Mouse (Mus musculus) gastrocnemius, adult 2 months (tissue): ENCODE measurements around the gene Rnaset2b. TPM values are rescaled to one million over a fixed set of nuclear protein-coding genes. Genes with fewer than 3 reads are reported as not detected.
A peak's percentile ranks its signal among the peaks of the same experiment; 100 is the strongest.
"Not testable (repeated sequence)": the region's sequence is repeated elsewhere in the genome, so short reads cannot be mapped to it uniquely, and the experiment has no call there.

Source experiments
- DNase-seq: peaks from one replicate; pipeline ENCODE4 v3.0.0; 2022
- H3K27ac ChIP-seq: fragments of 200-600 bp; 2 replicates; pipeline ENCODE4 v1.8.1; 2022; ENCODE audit warnings: mild to moderate bottlenecking
- H3K4me3 ChIP-seq: fragments of 200-600 bp; 2 replicates; pipeline ENCODE4 v1.8.1; 2022; ENCODE audit warnings: mild to moderate bottlenecking, moderate library complexity
- intact Hi-C: fragments of 180-260 bp; cut with DNase I; formaldehyde crosslinking; loops from one replicate; pipeline ENCODE4 v1.15.1; 2025
- long read RNA-seq, 2 experiments: library from polyadenylated mRNA; stranded (forward); transcript quantifications; one replicate each; pipeline ENCODE4 v2.0.0; 2021
- total RNA-seq, 2 experiments: library from RNA; stranded (reverse); gene quantifications; 2 replicates each; pipeline ENCODE4 v1.2.3; 2021

Rnaset2b gene
- total RNA-seq: 100 to 1,000 TPM; 100 to 123 TPM
- long read RNA-seq, experiment 1, transcript Rnaset2b-201 (9 exons, 1,783 nt): major isoform, 18 of 19 reads
- long read RNA-seq, experiment 1, partial matches to known transcripts: 1 of 19 reads
- long read RNA-seq, experiment 1, other reads (novel, unspliced or antisense): 0 of 19 reads
- long read RNA-seq, experiment 2, transcript Rnaset2b-201 (9 exons, 1,783 nt): major isoform, 23 of 27 reads
- long read RNA-seq, experiment 2, partial matches to known transcripts: 0 of 27 reads
- long read RNA-seq, experiment 2, other reads (novel, unspliced or antisense): 0 of 27 reads

DNA sequence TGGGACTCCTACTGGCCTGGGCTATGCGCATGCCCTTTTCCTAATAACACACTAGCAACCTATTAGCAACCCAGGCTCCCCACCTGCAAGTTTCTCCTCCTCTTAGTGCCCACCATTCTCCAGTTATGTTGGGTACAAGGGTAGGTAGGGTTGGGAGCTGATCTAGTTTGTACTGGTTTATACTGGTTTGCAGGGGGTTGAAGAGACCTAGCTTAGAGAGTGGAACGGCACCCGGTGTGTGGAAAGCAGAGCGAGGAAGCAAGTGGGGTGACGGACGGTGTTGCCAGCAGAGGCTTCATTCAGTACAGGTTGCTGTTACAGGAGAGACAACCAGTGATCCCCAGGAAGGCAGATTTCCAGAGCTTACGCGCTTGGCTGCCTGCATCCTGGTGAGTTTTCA is at the start of gene Rnaset2b:
TSS of gene Rnaset2b (plus strand) at position 301 of the 400 bp plus-strand sequence.
- H3K4me3 ChIP-seq, DNase-seq, intact Hi-C loops, H3K27ac ChIP-seq: not testable (repeated sequence)

DNA sequence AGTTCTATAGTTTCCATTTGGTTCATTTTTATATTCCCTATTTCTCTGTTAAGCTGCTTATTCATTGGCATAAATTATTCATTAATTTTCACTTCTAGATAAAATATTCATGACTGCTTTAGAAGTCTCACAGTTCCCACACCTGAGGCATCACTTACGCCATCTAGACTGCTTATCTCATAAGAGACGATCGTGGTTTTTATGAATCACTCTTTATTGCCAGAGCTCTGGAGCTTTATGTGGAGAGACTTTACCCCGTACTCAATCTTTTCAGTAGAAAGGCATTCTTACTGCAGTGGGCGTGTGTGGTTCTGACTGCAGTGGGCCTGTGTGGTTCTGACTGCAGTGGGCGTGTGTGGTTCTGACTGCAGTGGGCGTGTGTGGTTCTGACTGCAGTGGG is 38.8 kb upstream of the Rnaset2b start:
- DNase-seq, H3K27ac ChIP-seq, intact Hi-C loops: not testable (repeated sequence)

DNA sequence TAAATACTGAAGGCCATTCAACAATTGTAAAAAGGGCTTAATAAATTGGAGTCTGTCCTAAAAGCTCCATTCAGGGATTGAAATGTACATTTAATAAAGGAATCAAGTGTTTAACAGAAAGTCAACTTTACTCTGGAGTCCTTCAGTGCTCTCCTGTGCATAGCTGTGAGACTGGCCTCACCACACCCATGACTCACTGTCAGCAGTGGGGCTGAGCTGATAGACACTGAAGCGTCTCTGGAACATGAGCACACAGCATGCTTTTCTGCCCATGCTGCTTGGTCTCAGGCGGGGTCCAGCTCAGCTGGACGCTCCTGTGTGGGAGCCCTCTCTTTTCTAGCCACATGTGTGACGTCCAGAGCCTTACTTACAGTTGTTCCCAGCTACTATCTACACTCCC is 27.9 kb upstream of the Rnaset2b start:
- DNase-seq, intact Hi-C loops, H3K27ac ChIP-seq, H3K4me3 ChIP-seq: not testable (repeated sequence)

More for the DNA sequence above, 38.8 kb upstream of the Rnaset2b start:
- not testable (repeated sequence) for H3K4me3 ChIP-seq

DNA sequence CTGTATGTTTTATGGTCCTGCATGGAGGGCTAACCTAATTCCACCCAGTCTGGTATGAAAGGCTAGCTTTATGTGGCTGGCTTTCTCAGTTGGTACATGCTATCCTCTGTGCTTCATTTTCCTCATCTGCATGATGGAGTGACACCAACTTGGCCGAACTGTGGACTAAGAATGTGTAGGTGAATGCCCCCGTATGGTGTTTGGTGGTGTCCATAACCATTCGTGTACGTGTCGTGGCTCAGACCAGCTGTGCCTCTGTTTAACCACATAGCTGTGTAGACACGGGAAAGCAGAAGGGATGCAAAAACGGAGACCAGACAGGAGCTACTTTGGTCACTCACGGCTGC is 22.8 kb upstream of the Rnaset2b start:
- DNase-seq, intact Hi-C loops, H3K27ac ChIP-seq: not testable (repeated sequence)
- H3K4me3 ChIP-seq: peak overlapping the region; percentile 76

DNA sequence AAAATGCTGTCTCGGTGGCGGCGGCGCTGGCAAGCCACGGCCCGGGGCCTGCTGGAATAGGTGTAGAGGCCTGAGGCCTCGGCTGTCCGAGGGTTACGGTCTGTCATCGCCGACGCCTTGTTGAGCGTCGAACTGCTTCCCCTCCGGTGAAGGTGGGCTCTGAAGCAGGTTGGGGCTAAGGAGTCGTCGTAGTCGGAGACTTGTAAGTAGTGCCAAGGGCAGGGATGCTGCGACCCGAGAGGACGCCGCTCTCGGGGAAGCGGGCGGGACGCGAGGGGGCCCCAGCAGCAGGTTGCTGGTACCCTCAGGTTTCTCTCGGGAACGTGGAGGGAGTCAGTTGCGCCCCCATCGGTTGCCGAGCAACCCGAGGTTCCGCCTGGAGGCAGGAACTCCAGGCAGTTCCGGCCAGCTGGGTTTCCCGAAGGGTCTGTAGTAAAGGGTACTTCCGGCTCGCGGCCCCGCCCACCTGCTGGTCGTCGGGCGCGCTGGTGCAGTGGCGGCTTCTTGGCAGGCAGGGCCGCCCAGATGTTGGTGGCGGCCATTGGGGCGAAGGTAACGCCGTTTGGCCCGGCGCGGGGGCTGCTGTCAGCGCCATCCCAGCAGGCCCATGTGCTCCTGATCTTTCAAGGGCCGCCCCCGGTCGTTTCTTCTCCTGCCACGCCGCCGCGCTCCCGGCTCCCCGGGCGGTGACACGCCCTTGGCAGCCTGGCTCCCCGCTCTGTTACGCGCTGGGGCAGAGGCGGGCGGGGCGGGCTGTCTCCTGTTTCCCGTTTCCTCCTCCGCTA is 22.3 kb upstream of the Rnaset2b start, which contains the start of gene Rsph3b:
TSS of gene Rsph3b (minus strand) at position 699 of the 785 bp plus-strand sequence.
- peak within 1 kb of the TSS; percentile 76 for H3K4me3 ChIP-seq
- intact Hi-C loops: not testable (repeated sequence)
- peak; percentile 91 for DNase-seq
- H3K27ac ChIP-seq: peak within 1 kb of the TSS; percentile 91

DNA sequence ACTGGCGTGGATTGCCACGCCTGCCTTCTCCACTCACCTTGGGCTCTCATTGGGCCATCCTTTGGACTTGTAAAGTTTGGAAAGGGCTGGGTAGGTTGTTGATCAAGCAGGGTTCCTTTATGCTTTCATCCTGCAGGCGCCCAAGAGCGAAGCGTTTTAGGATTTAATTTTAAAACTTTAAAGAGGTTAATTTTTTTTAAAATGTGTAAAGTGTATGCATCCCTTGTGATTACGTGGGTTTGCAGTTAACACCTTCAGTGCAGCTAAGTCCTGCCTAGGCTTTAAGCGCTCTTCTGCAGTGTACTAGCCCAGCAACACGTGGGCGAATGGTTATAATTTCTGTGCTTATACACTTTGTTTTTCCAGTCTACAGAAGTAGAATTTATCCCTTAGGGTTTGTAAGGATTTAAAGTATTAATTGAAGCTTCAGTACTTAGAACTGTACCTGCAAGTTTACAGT is 21.6 kb upstream of the Rnaset2b start:
- H3K4me3 ChIP-seq: peak overlapping the region; percentile 76
- H3K27ac ChIP-seq: peak overlapping the region; percentile 91
- intact Hi-C loops, DNase-seq: not testable (repeated sequence)

DNA sequence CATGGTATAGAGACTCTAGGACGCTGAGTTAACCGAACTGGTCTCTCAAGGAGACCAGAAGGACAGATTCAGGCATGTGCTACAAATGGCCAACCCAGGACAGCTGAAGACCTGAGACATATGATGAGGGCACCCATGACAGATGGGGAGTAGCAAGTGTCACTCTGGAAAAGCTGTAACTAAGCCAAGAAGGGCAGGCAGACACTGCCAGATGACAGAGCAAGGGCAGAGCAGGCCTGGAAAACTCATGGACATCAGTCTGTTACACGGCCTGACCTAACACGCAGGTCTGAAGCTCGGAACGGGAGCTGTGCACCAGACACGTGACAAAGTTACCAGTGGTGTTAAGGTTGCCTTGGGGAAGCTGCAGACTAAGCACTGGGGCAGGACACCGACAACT is 11.6 kb upstream of the Rnaset2b start:
- H3K27ac ChIP-seq: peak overlapping the region; percentile 66; the same call in 1 of the 2 replicates
- H3K4me3 ChIP-seq, intact Hi-C loops: not testable (repeated sequence)
- peak; percentile 43 for DNase-seq

DNA sequence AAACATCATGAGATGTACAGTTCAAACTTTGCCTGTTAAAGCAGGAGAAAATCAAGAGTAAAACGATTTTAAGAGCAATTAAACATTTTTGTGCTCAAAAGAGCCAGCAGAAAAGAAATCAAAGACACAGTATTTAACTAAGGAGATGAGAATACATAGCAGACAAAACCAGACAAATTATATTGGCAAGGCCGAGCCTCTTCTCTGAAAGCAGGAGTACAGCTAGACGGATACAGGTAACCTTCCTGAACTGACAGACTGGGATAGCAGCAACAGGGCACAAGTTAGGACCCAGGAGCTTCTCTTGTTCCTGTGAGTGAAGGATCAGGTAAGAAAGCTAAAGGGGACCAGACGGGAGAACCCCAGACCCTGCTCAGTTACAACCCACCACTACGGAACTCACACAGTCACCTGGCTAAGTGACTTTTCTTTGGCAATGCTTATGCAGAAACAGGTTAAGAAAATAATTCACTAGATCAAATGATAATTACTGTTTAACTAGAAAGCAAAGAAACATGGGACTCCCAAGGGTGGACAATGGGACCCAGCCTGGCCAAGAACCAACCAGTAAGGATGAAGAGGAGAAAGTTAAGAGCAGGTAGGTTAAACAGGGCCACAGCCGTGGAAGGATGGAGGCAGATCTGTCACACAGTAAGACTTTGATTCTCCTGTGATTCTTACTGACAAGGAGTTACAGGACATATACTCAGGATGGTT is 10.7 kb upstream of the Rnaset2b start:
- Histone ChIP-seq H3K4me3 (peak overlapping the region; percentile 75), H3K27ac (peak overlapping the region; percentile 66)
- intact Hi-C loops, DNase-seq: not testable (repeated sequence)

DNA sequence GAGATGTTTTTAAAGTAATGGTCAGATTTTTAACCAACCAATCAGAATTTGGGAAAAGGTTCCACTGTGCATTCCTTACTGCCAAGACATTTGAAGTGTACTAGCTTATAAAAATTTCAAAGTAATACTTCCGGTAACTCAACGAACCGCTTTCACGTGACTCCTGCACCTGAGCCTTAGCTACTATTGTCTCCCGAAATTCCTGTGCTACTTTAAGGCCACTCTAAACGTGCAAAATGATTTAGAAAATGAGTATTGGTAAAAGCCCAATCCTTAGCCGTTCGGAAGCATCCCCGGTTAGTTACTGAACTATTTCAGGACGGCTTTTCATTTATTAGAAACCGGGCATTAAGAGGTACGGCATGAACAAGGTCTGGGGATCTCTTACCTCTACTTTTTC is 10.1 kb upstream of the Rnaset2b start:
- Histone ChIP-seq H3K4me3 (peak overlapping the region; percentile 75), H3K27ac (peak overlapping the region; percentile 75)
- intact Hi-C loops, DNase-seq: not testable (repeated sequence)

DNA sequence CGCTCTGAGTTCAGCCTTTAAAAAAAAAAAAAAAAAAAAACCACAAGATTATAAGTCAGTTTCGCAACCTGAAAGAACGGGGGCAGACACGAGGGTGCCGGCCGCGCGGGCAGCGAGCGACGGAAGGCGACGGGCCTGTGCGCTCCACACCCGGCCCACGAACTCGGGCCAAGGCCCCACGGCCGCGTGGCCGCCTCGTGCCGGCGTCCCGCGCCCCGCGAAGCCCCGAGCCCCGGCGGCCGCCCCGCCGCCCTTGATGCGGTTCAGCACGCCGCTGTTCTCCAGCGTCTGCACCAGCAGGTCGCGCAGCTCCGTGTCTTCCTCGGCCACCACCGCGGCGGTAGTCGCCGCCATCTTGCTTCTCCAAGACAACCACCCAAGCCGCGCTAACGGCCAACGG is 9.7 kb upstream of the Rnaset2b start, which contains the start of gene Tagap1:
TSS of gene Tagap1 (minus strand) at position 381 of the 400 bp plus-strand sequence.
- H3K4me3 ChIP-seq: peak within 1 kb of the TSS; percentile 75
- H3K27ac ChIP-seq: peak within 1 kb of the TSS; percentile 83
- intact Hi-C loops: not testable (repeated sequence)
- peak; percentile 65 for DNase-seq

DNA sequence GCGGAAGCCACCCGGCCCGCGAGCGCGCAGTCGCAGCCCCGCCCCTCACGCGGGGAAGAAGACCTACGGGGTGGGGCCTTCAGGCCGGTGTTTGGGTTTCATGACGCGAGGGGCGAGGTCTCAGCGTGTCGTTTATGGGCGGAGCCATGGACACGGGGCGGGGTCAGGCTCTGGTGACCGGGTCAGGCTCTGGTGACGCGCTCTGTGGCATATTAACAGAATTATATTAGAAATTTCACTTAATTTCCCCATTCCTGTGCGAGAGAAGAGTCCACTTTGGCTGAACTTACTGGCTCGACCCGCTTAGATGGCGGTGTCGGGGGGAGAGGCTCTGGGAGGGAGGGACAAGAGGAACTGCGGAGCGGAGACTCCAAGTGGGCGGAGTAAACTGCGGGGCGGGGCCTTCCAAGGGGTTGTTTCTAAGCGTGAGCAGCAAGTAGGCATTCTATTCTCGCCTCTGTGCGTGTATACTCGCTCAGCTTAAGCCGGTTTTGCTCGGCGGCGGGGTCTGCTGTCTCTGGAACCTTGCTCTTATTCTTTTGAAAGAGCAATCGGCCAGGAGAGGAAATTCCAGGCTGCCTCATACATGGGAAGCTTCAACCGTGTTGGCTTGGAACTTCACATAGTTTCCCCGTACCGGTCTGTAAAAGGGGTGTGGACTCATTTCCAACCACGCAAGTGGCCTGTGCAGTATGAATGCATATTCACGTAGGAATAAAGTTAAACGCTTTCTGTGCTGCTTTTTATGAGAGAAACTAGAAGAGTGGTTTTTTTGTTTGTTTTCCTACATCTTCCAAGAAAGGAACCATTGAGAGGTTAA is 9.0 kb upstream of the Rnaset2b start:
- Histone ChIP-seq H3K4me3 (peak overlapping the region; percentile 65), H3K27ac (peak overlapping the region; percentile 83)
- DNase-seq, intact Hi-C loops: not testable (repeated sequence)

DNA sequence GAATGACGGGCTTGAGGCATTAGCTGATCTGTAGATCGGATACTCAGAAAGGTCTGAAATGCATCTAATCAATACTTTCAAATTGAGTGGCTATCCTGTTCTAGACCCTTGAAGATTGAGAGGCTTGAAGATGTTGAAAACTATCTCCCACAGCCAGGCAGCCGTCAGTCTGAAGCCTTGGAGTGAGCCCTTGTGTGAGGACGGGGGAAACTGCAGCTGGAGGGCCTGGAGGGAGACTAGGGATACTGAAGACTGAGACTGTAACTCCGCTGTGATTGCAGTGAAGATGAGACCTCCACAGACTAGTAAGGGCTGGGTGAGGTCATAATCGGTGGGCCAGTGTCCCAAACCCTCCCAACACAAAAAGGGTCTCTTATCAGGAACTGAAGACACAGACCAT is 8.1 kb upstream of the Rnaset2b start:
- H3K27ac ChIP-seq, intact Hi-C loops: not testable (repeated sequence)

DNA sequence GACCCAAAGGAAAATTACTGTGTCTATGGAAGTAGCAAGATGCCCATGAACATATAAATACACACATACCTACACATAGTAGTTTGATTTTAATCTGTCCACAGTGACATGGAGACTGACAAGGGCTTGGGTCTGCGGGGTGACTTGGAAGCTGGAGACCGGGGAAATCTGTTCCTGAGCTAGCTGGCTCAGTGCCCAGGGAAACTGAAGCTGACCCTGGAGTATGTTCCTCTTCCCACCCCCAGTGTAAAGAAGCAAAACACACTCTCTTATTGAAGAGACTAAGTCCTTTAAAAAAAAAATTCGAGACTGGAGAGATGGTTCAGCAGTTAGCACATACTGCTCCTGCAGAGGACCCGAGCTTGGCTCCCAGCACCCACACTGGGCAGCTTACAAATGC is 7.5 kb upstream of the Rnaset2b start:
- DNase-seq: peak; percentile 26
- H3K4me3 ChIP-seq, H3K27ac ChIP-seq, intact Hi-C loops: not testable (repeated sequence)

More for the DNA sequence above, 8.1 kb upstream of the Rnaset2b start:
- H3K4me3 ChIP-seq, DNase-seq: not testable (repeated sequence)
